Mouse (Mus musculus): ENCODE results near the gene Gm8356.
"Not testable (repeated sequence)": the region's sequence is repeated elsewhere in the genome, so short reads cannot be mapped to it uniquely, and the experiment has no call there.

The Gm8356 gene

DNA sequence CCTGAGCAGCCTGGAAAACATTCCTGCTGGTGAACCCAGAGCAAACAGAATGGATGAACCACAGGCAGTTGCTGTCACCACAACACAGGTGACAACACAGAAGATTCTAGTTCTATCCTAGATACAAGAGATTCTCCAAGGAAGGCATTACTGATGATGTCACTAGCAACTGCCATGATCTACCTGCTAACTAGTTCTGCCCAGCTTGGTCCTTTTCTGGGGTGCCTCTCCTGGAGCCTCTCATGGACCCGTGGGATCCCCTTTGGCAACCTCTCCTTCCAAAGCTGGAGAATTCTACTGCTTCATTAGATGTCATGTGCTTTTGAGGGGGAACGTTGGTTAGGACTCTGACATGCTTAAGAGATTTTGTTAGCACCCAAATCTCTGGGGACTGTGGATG, at the start of gene Gm8356:
Gene Gm8356, minus strand, starts transcription at position 101 of the 400 bp plus-strand sequence.
- DNase-seq = not testable (repeated sequence)

DNA sequence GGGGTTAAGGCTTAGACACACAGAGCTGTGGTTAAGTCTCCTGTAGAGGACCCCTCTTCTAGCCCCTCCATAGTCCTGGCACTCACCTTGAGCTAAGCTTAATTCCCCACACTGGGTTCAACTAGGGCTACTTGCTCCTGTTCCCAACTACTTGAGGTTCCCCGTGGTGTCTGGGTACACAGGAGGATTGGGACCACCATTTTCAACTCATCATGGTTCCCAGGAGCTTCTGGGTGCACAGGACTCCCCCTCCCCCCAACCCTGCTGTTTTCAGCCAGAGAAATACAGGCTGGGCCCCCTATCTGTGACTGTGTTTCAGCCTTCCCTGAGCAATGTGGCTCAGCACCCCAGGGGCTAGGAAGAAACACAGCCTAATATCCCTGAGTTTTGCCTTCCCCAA, 50.8 kb downstream of the Gm8356 start:
- DNase-seq = not testable (repeated sequence)

DNA sequence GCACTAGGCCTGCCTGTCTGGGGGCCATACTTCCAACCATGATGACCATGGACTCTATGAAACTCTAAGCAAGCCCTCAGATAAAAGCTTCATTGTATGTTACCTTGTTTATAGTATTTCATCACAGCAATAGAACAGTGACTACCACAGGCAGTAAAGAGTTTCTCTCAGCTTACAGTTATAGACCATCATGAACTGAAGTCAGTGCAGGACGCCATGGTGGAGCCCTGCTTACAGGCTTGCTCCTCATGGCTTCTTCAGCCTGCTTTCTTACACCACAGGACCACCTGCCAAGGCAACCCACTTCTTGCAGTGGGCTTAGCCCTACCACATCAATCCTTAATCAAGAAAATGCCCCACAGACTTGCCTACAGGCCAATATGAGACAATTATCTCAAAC, 51.5 kb downstream of the Gm8356 start:
- DNase-seq = not testable (repeated sequence)

DNA sequence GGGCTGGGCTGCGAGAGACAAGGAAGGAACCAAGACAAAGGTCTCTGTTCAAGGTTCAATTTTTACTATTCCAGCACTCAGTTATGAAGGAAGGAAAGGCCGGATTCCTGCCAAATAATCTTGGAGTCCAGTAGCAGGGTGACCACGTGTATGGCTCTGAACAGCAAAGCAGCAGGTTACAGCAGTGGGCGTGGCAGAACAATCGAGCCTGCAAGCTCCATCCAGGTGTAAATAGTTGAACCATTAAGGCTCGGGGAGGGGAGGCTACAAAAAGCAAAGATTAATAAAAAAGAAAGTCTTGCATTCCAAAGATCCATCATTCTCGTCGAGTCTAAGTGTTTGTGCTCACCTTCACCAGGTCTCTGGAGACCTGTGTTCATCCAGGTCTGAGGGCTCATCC, 55.0 kb downstream of the Gm8356 start:
- DNase-seq = not testable (repeated sequence)

Data from retina, postnatal 1 day (tissue).